Mouse (Mus musculus) frontal cortex, postnatal 25 days (tissue): ENCODE results near the gene Gba.

Source experiments
- DNase-seq, 2 experiments: peaks; one replicate each; pipeline ENCODE4 v3.0.0; 2022; ENCODE audit warnings: low spot score in 2 of 2

Gene Gba

GRCm38 (mm10) chr3:89242331-89242895 is 39.7 kb downstream of the Gba start:
- DNase-seq = no peak

DNA sequence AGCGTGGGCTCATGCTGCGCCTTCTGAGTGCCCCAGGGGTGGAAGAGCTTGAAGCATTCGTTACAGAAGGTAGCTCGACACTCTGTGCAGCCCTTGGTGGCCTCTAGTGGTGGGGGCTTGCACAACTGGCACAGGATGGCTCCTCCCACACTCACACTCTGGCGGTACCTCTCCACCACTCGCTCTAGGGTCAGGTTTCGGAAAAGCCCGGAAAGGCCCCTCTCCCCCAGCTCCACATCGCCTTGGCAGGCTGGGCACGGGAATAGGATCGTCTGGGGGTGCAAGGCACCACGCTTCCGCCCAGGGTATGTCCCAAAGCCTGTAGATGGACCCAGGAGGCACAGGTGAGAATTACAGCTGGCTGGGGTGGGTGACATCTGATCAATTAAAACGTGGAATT is 40.9 kb downstream of the Gba start:
- no peak for DNase-seq

- DNase-seq = no peak
Measured at GRCm38 (mm10) chr3:89244158-89244981, 41.6 kb downstream of the Gba start.

GRCm38 (mm10) chr3:89244982-89245687 is 42.4 kb downstream of the Gba start:
- DNase-seq = no peak

- peak in 1 of 2 experiments; percentile 53 for DNase-seq
Measured at GRCm38 (mm10) chr3:89245688-89246171, 43.0 kb downstream of the Gba start, which contains the start of gene Krtcap2. Gene Krtcap2 (plus strand): TSS chr3:89245966.

- DNase-seq = peak; percentile 80 to 84
Measured at GRCm38 (mm10) chr3:89246261-89247100, 43.8 kb downstream of the Gba start, which contains the start of gene Trim46. Gene Trim46 (minus strand): TSS chr3:89246309.

- DNase-seq = no peak
Measured at GRCm38 (mm10) chr3:89247466-89247865, 44.7 kb downstream of the Gba start.

GRCm38 (mm10) chr3:89250435-89251040 is 47.8 kb downstream of the Gba start:
- no peak for DNase-seq

DNA sequence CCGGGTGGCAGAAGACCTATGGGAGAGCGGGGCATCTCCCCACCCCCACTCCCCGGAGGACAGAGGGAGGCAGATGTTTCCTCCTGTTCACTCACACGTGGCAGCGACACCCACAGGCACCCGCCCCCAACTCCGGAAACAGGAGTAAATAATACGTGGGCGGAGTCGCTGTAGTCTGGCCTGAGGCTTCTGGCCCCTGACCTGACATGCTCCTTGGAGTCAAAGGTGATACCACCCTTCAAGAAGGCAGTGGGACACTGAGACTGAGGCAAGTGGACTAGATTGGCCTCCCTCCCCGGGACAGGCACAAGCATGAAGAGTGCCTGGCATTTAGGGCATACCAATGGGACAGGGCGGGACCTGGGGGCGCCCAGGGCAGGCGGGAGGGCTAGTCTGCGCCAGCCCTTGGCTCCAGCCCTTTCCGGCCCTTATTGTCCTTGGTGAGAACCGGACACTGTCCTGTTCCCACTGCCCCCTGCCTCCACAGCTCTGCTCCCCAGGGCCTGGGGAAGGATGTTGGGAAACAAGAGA is 48.7 kb downstream of the Gba start:
- DNase-seq = no peak

- no peak for DNase-seq
Measured at GRCm38 (mm10) chr3:89254994-89255393, 52.3 kb downstream of the Gba start.

- DNase-seq = no peak
Measured at GRCm38 (mm10) chr3:89256177-89256576, 53.4 kb downstream of the Gba start.
